Mouse (Mus musculus): ENCODE data around the gene Btla.

DNA sequence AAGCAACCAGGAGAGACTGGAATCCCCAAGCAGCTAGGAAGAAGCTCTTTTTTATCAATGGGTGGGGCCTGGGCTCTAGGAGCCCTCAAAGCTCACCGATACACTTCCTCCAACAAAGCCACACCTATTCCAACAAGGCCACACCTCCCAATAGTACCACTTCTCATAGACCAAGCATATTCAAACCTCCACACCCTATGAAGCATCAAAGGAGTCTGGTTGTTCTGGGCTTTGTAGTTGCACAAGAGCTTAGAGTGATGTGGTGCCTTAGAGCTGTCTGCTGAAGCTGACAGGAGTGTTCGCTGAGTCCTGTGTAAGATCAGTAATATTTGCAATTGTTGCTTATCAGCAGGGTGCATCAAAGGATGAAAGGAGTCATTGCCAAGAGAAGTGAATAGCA, 37.2 kb downstream of the Btla start:
- no peak for TF ChIP-seq CTCF (IDR thresholded peaks at IDR 0.05; ENCODE audit: low read depth)
- no peak for TF ChIP-seq EP300 (optimal IDR thresholded peaks at IDR 0.05)

Measured in stomach, postnatal 0 days (tissue).